Mouse (Mus musculus) lung, embryonic 15.5 days (tissue): ENCODE measurements at regions not wholly inside any gene's neighbourhood (a gene's known extent, or its start where the extent isn't known, plus 50 kb on each side); places are given as distances from the start of the nearest gene placed in this dataset.
A peak's percentile ranks its signal among the peaks of the same experiment; 100 is the strongest.

Experiments
- ATAC-seq: fragments of 200-750 bp; cut with Nextera tagmentation; 2 replicates; pipeline ENCODE4 v1.8.0; 2017; ENCODE audit warnings: moderate number of reproducible peaks, borderline replicate concordance; ENCODE audit not compliant: low FRiP score, low TSS enrichment; ENCODE audit errors: extremely low read depth
- H3K27ac ChIP-seq: fragments of 300-500 bp; sonication (generic); 2 replicates; pipeline ENCODE4 v1.5.1; 2015; ENCODE audit warnings: moderate library complexity, mild to moderate bottlenecking, inconsistent platforms
- H3K27me3 ChIP-seq: fragments of 300-500 bp; sonication (generic); 2 replicates; pipeline ENCODE4 v1.6.1; 2015; ENCODE audit warnings: inconsistent platforms
- H3K36me3 ChIP-seq: fragments of 300-500 bp; sonication (generic); 2 replicates; pipeline ENCODE4 v1.6.1; 2015; ENCODE audit warnings: inconsistent platforms
- H3K4me1 ChIP-seq: fragments of 300-500 bp; sonication (generic); 2 replicates; pipeline ENCODE4 v1.6.1; 2015; ENCODE audit warnings: inconsistent platforms
- H3K4me2 ChIP-seq: fragments of 300-500 bp; sonication (generic); 2 replicates; pipeline ENCODE4 v1.6.1; 2015; ENCODE audit warnings: inconsistent platforms, mild to moderate bottlenecking, moderate library complexity
- H3K4me3 ChIP-seq: fragments of 300-500 bp; sonication (generic); 2 replicates; pipeline ENCODE4 v1.5.1; 2015; ENCODE audit warnings: mild to moderate bottlenecking, inconsistent platforms
- H3K9ac ChIP-seq: fragments of 300-500 bp; sonication (generic); 2 replicates; pipeline ENCODE4 v1.6.1; 2015; ENCODE audit warnings: inconsistent platforms
- H3K9me3 ChIP-seq: fragments of 300-500 bp; sonication (generic); 2 replicates; pipeline ENCODE4 v1.6.1; 2016; ENCODE audit warnings: inconsistent platforms
- WGBS: fragments of 180-500 bp; shearing (Covaris S2); methylation state at CpG from one replicate; pipeline ENCODE4 v1.1.7; 2015; 5-methylcytosine and 5-hydroxymethylcytosine counted together

DNA sequence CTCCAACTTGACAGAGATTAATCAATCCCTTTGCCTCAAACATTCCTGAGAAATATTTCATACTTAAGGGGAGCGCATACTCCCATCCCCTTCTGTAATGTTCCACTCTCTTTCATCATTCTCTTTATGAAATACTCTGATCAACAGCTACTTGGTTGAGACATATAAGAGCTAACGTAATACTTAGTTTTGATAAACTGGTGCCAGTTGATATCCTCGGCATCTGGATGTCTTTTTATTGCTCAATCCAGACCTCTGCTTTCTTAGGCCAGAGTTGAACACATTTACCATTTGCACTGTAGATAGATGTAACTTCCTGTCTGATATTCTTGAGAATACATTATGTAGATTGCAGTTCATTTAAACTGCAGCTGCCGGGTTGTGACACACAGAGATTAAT is 68.4 kb upstream of the Etaa1 start:
- 43% methylated on average over 4 of the region's 4 CpGs for WGBS
- Histone ChIP-seq H3K36me3 (no peaks in the 10 kb centered on the region), H3K4me2 (no peak overlapping the region), H3K9me3 (no peaks in the 10 kb centered on the region), H3K4me1 (no peaks in the 10 kb centered on the region), H3K4me3 (no peak overlapping the region), H3K9ac (no peak overlapping the region), H3K27ac (no peak overlapping the region), H3K27me3 (no peaks in the 10 kb centered on the region)
- peak; percentile 52; the same call in 1 of the 2 replicates for ATAC-seq

DNA sequence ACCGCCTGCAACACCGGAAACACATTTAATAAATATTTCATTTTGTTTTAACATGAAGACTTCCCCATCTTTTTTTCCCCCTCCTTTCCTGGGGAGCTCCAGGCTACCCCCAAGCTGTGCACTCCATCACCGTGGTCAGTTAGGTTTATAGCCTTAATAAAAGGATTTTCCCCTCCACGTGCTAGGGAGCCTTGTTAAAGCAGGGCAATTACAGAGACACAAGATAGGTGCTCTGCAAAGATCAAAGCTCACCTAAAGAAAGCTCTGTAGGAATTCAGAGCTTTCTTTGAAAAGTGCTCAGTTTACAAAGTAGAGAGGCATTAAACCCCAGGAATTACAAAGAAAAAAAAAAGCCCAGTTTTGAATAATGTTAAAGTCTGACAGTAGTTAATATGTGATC is 61.6 kb upstream of the Etaa1 start:
- ATAC-seq = no peak
- Histone ChIP-seq H3K27ac (no peak overlapping the region), H3K9ac (no peak overlapping the region), H3K4me3 (no peak overlapping the region), H3K4me1 (peaks cover 20% of the 10 kb centered on the region; the same call in 1 of the 2 replicates), H3K27me3 (no peaks in the 10 kb centered on the region), H3K9me3 (no peaks in the 10 kb centered on the region), H3K36me3 (no peaks in the 10 kb centered on the region), H3K4me2 (no peak overlapping the region)
- 42% methylated on average over 4 of the region's 4 CpGs for WGBS

DNA sequence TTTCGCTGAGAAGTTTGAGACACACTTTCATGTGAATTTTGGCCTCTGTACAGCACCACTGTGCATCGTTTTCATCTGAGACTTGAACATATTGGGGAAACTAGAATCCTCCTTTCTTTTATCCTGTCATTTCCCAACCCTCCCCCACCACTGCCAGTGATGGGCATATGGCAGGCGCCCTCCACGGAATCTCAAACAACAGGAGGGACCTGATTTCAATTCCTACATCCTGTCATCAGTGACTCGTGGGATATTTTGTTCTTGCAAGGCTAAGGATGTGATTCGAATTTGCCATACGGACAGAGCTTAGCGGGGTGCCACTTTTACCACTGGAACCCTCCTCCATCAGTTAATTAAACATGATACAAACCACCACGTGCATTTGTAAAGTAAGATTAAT is 60.9 kb upstream of the Etaa1 start:
- peaks cover 20% of the 10 kb centered on the region; the same call in 1 of the 2 replicates for H3K4me1 ChIP-seq
- no peak overlapping the region for H3K9ac ChIP-seq
- no peaks in the 10 kb centered on the region for H3K36me3 ChIP-seq
- no peak overlapping the region for H3K4me3 ChIP-seq
- H3K27me3 ChIP-seq = no peaks in the 10 kb centered on the region
- H3K9me3 ChIP-seq = no peaks in the 10 kb centered on the region
- no peak overlapping the region for H3K4me2 ChIP-seq
- no peak overlapping the region for H3K27ac ChIP-seq
- 33% methylated on average over 9 of the region's 9 CpGs for WGBS
- ATAC-seq = no peak

DNA sequence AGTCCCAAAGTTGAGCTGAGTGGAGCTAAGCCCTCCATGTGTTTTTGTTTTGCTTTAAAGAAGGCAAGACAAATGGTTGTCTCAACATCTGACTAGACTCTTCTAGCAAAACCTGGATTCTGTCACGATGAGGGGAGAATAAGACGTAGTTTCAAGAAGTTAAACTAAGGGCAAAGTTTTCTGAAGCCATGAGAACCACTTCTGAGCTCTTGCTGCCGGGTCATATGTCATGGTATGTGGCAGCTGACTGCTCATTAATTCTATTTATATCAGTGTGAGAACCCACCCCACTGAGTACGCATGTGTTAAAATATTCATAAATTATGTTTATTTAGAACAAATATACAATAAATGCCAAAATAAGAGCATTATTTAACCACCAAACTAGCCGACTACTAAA is 58.4 kb upstream of the Etaa1 start:
- no peak overlapping the region for H3K4me2 ChIP-seq
- peaks cover 20% of the 10 kb centered on the region; the same call in 1 of the 2 replicates for H3K4me1 ChIP-seq
- H3K36me3 ChIP-seq = no peaks in the 10 kb centered on the region
- no peaks in the 10 kb centered on the region for H3K27me3 ChIP-seq
- no peaks in the 10 kb centered on the region for H3K9me3 ChIP-seq
- 34% methylated on average over 5 of the region's 5 CpGs for WGBS
- no peak overlapping the region for H3K9ac ChIP-seq
- no peak overlapping the region for H3K27ac ChIP-seq
- ATAC-seq = no peak
- no peak overlapping the region for H3K4me3 ChIP-seq

DNA sequence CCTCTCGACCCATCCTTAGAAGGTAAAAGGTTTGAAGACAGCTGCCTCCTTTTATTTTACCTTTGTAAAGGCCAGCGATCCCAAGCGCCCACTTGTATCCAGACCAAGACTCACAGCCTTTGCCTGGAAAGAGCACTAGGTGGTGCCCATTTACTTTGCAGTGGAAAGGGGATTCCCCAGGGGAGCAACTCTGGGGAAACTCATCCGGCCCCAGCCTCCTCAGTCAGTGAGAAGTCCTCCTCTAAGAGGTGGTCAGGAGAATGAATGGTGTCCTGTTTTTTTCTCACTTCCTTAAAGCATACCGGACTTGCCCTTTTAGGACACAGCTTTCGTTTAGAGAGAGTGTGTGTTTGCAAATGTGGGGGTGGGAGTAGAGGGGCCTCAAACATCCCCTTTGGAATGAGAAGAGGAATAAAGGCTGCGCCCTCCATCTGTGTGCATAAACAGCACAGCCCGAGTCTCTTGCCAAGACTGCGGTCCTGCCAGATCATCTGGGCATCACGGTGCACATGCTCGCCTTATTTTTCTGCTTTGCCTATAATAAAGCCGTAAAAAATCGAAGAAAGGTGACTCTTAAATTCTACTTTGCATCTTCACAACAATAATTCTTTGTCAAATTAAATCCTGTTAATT is 57.5 kb upstream of the Etaa1 start:
- Histone ChIP-seq H3K4me1 (peaks cover 20% of the 10 kb centered on the region; the same call in 1 of the 2 replicates), H3K36me3 (no peaks in the 10 kb centered on the region), H3K4me3 (peak overlapping the region; percentile 13), H3K9ac (no peak overlapping the region), H3K27ac (0 out of 2 replicates have a peak overlapping the region, but pooled peaks have one; percentile 29), H3K9me3 (no peaks in the 10 kb centered on the region), H3K27me3 (no peaks in the 10 kb centered on the region), H3K4me2 (peak overlapping the region; percentile 45)
- 4% methylated on average over 13 of the region's 13 CpGs for WGBS
- peak; percentile 94; the same call in 1 of the 2 replicates for ATAC-seq

DNA sequence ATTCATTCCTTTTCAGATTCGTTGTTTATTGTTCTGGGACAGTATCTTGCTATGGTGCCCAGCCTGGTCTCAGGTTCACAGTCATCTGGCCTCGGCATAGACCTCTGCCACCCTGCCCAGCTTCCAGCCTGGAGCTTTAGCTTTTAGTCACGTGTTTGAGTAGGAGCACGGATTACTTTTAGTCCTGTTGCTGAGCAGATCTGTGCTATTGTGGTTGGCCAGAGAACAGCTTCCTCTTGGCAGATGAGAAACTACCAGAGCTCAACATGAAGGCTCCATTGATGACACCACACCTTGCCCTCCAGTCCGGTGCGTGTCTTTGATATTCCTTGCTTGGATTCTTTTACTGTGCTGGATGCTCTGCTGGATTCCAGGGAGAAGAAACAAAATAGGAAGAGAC is 54.5 kb upstream of the Etaa1 start:
- no peaks in the 10 kb centered on the region for H3K36me3 ChIP-seq
- H3K27me3 ChIP-seq = no peaks in the 10 kb centered on the region
- no peak overlapping the region for H3K4me3 ChIP-seq
- H3K9me3 ChIP-seq = no peaks in the 10 kb centered on the region
- H3K9ac ChIP-seq = no peak overlapping the region
- 85% methylated on average over 6 of the region's 6 CpGs for WGBS
- no peak for ATAC-seq
- H3K27ac ChIP-seq = no peak overlapping the region
- peaks cover 14% of the 10 kb centered on the region; the same call in 1 of the 2 replicates for H3K4me1 ChIP-seq
- no peak overlapping the region for H3K4me2 ChIP-seq
